Mouse (Mus musculus) stomach, embryonic 15.5 days (tissue): Measurements from ENCODE around the gene Wnt5b. TPM values are rescaled to one million over a fixed set of nuclear protein-coding genes. Genes with fewer than 3 reads are reported as not detected.
A peak's percentile ranks its signal among the peaks of the same experiment; 100 is the strongest.

ENCODE experiments used
- ATAC-seq: fragments of 200-750 bp; cut with Nextera tagmentation; 2 replicates; pipeline ENCODE4 v1.8.0; 2017; ENCODE audit warnings: low read depth, moderate number of reproducible peaks, moderate TSS enrichment; ENCODE audit not compliant: insufficient read depth, low FRiP score
- H3K27ac ChIP-seq: fragments of 300-500 bp; sonication (generic); 2 replicates; pipeline ENCODE4 v1.5.1; 2015; ENCODE audit warnings: mild to moderate bottlenecking, inconsistent platforms
- H3K27me3 ChIP-seq: fragments of 300-500 bp; sonication (generic); replicated peaks from 2 replicates; pipeline ENCODE4 v1.6.1; 2015; ENCODE audit warnings: inconsistent platforms
- H3K36me3 ChIP-seq: fragments of 300-500 bp; sonication (generic); 2 replicates; pipeline ENCODE4 v1.6.1; 2015; ENCODE audit warnings: inconsistent platforms
- H3K4me1 ChIP-seq: fragments of 300-500 bp; sonication (generic); 2 replicates; pipeline ENCODE4 v1.6.1; 2015; ENCODE audit warnings: inconsistent platforms
- H3K4me2 ChIP-seq: fragments of 300-500 bp; sonication (generic); 2 replicates; pipeline ENCODE4 v1.6.1; 2015; ENCODE audit warnings: mild to moderate bottlenecking, inconsistent platforms
- H3K4me3 ChIP-seq: fragments of 300-500 bp; sonication (generic); replicated peaks from 2 replicates; pipeline ENCODE4 v1.5.1; 2015; ENCODE audit warnings: inconsistent platforms
- H3K9ac ChIP-seq: fragments of 300-500 bp; sonication (generic); 2 replicates; pipeline ENCODE4 v1.6.1; 2015; ENCODE audit warnings: inconsistent platforms
- H3K9me3 ChIP-seq: fragments of 300-500 bp; sonication (generic); 2 replicates; pipeline ENCODE4 v1.6.1; 2016; ENCODE audit warnings: inconsistent platforms
- WGBS: fragments of 180-500 bp; shearing (Covaris S2); methylation state at CpG from one replicate; pipeline ENCODE4 v1.1.7; 2015; 5-methylcytosine and 5-hydroxymethylcytosine counted together
- polyA plus RNA-seq: library from polyadenylated mRNA; unstranded; fragments of >200 nt; fragmentation: Nextera tagmentation; extraction: Ambion mirVana; gene quantifications from 2 replicates; pipeline ENCODE4 v1.2.1, GENCODE M21; 2015

The Wnt5b gene
- polyA plus RNA-seq, 1 experiment from 2014 or later, result 10.4 TPM

- WGBS, result 82% methylated on average over 8 of the region's 8 CpGs
- Histone ChIP-seq H3K9ac (no peak overlapping the region), H3K27me3 (no peaks in the 10 kb centered on the region), H3K4me2 (no peak overlapping the region), H3K36me3 (no peaks in the 10 kb centered on the region), H3K9me3 (no peaks in the 10 kb centered on the region), H3K4me1 (no peaks in the 10 kb centered on the region), H3K27ac (no peak overlapping the region), H3K4me3 (no peak overlapping the region)
- ATAC-seq, result no peak
Measured at GRCm38 (mm10) chr6:119406528-119406927, 137.6 kb downstream of the Wnt5b start.

GRCm38 (mm10) chr6:119405310-119405709, 138.8 kb downstream of the Wnt5b start:
- H3K9ac ChIP-seq, result no peak overlapping the region
- 65% methylated on average over 7 of the region's 7 CpGs for WGBS
- no peak overlapping the region for H3K4me3 ChIP-seq
- H3K27ac ChIP-seq, result no peak overlapping the region
- H3K9me3 ChIP-seq, result no peaks in the 10 kb centered on the region
- no peak for ATAC-seq
- no peaks in the 10 kb centered on the region for H3K27me3 ChIP-seq
- no peak overlapping the region for H3K4me2 ChIP-seq
- H3K4me1 ChIP-seq, result no peaks in the 10 kb centered on the region
- H3K36me3 ChIP-seq, result no peaks in the 10 kb centered on the region

GRCm38 (mm10) chr6:119404854-119405253, 139.3 kb downstream of the Wnt5b start:
- H3K4me2 ChIP-seq, result no peak overlapping the region
- H3K4me3 ChIP-seq, result no peak overlapping the region
- WGBS, result 81% methylated on average over 4 of the region's 4 CpGs
- no peaks in the 10 kb centered on the region for H3K4me1 ChIP-seq
- no peaks in the 10 kb centered on the region for H3K9me3 ChIP-seq
- no peak for ATAC-seq
- H3K27ac ChIP-seq, result no peak overlapping the region
- no peaks in the 10 kb centered on the region for H3K27me3 ChIP-seq
- H3K36me3 ChIP-seq, result no peaks in the 10 kb centered on the region
- no peak overlapping the region for H3K9ac ChIP-seq

- Histone ChIP-seq H3K9me3 (no peaks in the 10 kb centered on the region), H3K9ac (no peak overlapping the region), H3K27me3 (no peaks in the 10 kb centered on the region), H3K27ac (no peak overlapping the region), H3K4me3 (no peak overlapping the region), H3K4me1 (no peaks in the 10 kb centered on the region), H3K36me3 (no peaks in the 10 kb centered on the region), H3K4me2 (no peak overlapping the region)
- whole genome bisulfite sequencing, result 71% methylated on average over 3 of the region's 3 CpGs
- 0 out of 2 replicates have a peak, but pooled peaks have one; percentile 56 for ATAC-seq
Measured at GRCm38 (mm10) chr6:119402976-119403375, 141.2 kb downstream of the Wnt5b start.

GRCm38 (mm10) chr6:119401545-119402304, 142.4 kb downstream of the Wnt5b start:
- no peak for ATAC-seq
- H3K27ac ChIP-seq, result no peak overlapping the region
- H3K4me3 ChIP-seq, result no peak overlapping the region
- no peaks in the 10 kb centered on the region for H3K27me3 ChIP-seq
- H3K9me3 ChIP-seq, result no peaks in the 10 kb centered on the region
- no peaks in the 10 kb centered on the region for H3K4me1 ChIP-seq
- no peak overlapping the region for H3K4me2 ChIP-seq
- H3K36me3 ChIP-seq, result no peaks in the 10 kb centered on the region
- H3K9ac ChIP-seq, result no peak overlapping the region
- WGBS, result 79% methylated on average over 8 of the region's 8 CpGs

DNA sequence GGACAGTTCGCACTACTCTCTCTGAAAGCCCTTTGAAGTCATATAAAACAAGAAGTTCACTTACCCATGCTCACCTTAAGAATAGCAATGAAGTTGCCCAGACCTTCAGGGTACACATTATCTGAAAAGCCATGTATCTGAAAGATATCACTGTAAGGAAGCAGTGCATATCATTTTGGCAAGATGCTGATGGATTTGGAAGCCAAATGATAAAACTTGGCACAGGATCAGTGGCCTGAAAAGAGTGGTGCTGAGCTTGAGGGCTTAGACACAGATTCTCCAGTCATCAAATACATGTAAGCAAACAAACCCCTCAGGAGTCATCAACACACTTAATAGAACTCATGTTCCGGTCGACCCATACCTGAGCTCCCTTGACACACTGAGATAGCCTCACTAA, 143.5 kb downstream of the Wnt5b start:
- Histone ChIP-seq H3K9me3 (no peaks in the 10 kb centered on the region), H3K36me3 (no peaks in the 10 kb centered on the region), H3K27me3 (no peaks in the 10 kb centered on the region), H3K4me3 (no peak overlapping the region), H3K4me2 (no peak overlapping the region), H3K9ac (no peak overlapping the region), H3K27ac (no peak overlapping the region), H3K4me1 (no peaks in the 10 kb centered on the region)
- WGBS, result 92% methylated on average over 3 of the region's 3 CpGs
- no peak for ATAC-seq

- ATAC-seq, result no peak
- Histone ChIP-seq H3K27ac (no peak overlapping the region), H3K9me3 (no peaks in the 10 kb centered on the region), H3K4me3 (no peak overlapping the region), H3K4me2 (no peak overlapping the region), H3K4me1 (no peaks in the 10 kb centered on the region), H3K27me3 (no peaks in the 10 kb centered on the region), H3K36me3 (no peaks in the 10 kb centered on the region), H3K9ac (no peak overlapping the region)
- WGBS, result 84% methylated on average over 3 of the region's 3 CpGs
Measured at GRCm38 (mm10) chr6:119399371-119399770, 144.8 kb downstream of the Wnt5b start.

DNA sequence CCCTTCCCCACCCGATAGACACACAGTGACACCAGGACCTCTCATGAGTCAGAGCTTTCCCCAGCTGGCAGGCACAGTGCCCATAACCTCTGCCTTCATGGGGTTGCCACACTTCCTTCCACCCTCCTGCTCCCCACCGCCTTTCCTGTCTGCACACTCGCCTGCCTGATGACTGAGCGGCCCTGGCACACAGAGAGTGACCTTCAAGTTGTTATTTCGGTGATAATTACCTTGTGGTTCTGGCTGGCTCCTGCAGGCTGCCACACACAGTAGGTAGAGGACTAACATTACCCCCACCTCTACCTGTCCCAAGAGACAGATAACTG, 147.9 kb downstream of the Wnt5b start:
- Histone ChIP-seq H3K36me3 (no peaks in the 10 kb centered on the region), H3K4me2 (no peak overlapping the region), H3K9me3 (no peaks in the 10 kb centered on the region), H3K9ac (no peak overlapping the region), H3K4me3 (no peak overlapping the region), H3K27me3 (no peaks in the 10 kb centered on the region), H3K27ac (peak overlapping the region; percentile 64), H3K4me1 (no peaks in the 10 kb centered on the region)
- WGBS, result 45% methylated on average over 5 of the region's 5 CpGs
- peak; percentile 78 for ATAC-seq

DNA sequence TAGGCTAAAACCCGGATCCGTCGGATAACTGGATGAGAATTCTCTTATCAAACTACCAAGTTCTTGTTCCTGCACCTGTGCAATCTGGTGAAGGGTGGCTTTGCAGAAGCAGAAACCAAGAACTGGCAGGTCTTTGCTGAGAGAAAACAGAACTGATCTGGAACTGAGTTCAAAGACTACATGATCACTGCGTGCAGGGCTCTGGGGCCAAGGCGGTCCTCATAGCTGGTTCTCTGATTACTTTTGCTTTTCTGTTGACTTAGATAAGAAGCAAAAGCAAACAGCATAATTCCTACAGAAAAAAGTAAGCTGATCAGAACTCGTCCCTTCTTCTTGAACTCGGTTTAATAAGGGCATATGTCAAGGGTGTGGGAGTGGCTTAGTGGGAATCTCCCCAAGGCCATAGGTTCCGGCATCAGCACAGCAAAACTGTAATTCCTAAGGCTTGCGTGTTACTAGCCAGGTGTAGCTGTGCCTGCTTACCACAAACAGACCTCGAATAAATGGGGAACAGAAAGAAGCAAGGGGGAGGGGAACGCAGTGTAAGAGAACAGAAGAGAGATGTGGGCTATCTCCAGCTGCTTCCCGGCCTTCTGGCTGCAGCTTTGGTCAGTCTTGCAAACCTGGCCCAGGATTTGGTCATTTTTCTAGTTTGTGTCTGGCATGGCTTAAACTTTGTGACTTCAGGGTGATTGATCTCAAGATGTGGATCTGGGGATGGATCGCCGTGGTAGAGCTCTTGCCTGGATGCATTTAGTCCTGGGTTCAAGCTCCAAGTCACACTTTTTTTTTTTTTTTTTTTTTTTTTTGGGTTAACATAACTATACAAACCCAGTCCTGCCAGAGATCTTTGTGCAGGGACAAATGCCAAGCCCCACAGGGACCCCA, 148.5 kb downstream of the Wnt5b start:
- ATAC-seq, result peak; percentile 67
- Histone ChIP-seq H3K4me2 (0 out of 2 replicates have a peak overlapping the region, but pooled peaks have one; percentile 14), H3K4me1 (no peaks in the 10 kb centered on the region), H3K9ac (no peak overlapping the region), H3K27ac (peak overlapping the region; percentile 64), H3K36me3 (no peaks in the 10 kb centered on the region), H3K27me3 (no peaks in the 10 kb centered on the region), H3K9me3 (no peaks in the 10 kb centered on the region), H3K4me3 (no peak overlapping the region)
- 60% methylated on average over 14 of the region's 14 CpGs for WGBS

- no peak overlapping the region for H3K9ac ChIP-seq
- no peak for ATAC-seq
- WGBS, result 70% methylated on average over 9 of the region's 9 CpGs
Measured at GRCm38 (mm10) chr6:119392836-119393235, 151.3 kb downstream of the Wnt5b start.

DNA sequence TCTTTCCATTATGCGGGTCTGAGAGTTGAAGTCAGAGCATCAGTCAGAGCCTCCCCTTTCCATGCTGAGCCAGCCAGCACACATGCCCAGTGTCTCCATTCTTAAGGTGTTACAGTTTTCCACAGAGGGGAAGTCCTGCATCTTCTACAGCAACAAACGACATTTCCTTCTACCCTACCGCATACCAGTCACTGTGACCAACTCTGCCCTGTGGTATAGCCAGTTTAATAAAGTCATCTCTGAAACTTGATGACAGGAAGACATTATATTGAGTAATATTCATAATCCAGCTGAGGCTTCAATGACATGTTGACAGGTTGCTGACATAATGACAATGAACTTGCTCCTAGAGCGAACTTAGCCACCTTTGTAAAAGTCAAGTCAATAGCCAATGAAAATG, 153.4 kb downstream of the Wnt5b start:
- Histone ChIP-seq H3K27me3 (no peaks in the 10 kb centered on the region), H3K4me3 (no peak overlapping the region), H3K4me1 (peaks cover 2% of the 10 kb centered on the region; the same call in 1 of the 2 replicates), H3K4me2 (no peak overlapping the region), H3K9me3 (no peaks in the 10 kb centered on the region), H3K9ac (no peak overlapping the region), H3K36me3 (no peaks in the 10 kb centered on the region), H3K27ac (no peak overlapping the region)
- no peak for ATAC-seq
- WGBS, result 89% methylated on average over 4 of the region's 4 CpGs

More at GRCm38 (mm10) chr6:119392836-119393235, 151.3 kb downstream of the Wnt5b start:
- no peak overlapping the region for H3K4me3 ChIP-seq
- H3K4me2 ChIP-seq, result no peak overlapping the region
- no peaks in the 10 kb centered on the region for H3K36me3 ChIP-seq
- no peak overlapping the region for H3K27ac ChIP-seq
- no peaks in the 10 kb centered on the region for H3K27me3 ChIP-seq
- H3K4me1 ChIP-seq, result no peaks in the 10 kb centered on the region; the same call in 1 of the 2 replicates
- H3K9me3 ChIP-seq, result no peaks in the 10 kb centered on the region

DNA sequence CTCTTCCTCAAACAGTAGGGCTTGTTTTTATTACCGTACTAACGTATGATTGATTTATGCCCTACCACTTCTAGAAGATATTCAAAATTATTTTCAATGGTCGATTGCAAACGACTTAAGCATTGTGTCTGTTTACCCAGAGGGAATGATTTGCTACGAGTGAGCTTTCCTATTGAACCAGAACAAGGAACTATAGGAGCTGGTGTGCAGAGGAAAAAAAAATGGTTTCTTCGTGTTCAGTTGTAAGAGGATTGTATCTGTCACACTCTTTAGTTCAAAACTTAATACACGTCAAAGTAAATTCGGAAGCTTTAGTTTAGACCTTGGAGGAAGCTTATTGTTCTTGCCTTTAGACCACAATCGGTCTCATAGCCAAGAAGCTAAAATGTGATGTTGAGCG, 155.1 kb downstream of the Wnt5b start:
- Histone ChIP-seq H3K9me3 (no peaks in the 10 kb centered on the region), H3K4me1 (peaks cover 2% of the 10 kb centered on the region; the same call in 1 of the 2 replicates), H3K4me3 (peak overlapping the region; percentile 91), H3K27ac (peak overlapping the region; percentile 67), H3K36me3 (no peaks in the 10 kb centered on the region), H3K4me2 (peak overlapping the region; percentile 47), H3K27me3 (no peaks in the 10 kb centered on the region), H3K9ac (0 out of 2 replicates have a peak overlapping the region, but pooled peaks have one; percentile 5)
- 17% methylated on average over 10 of the region's 10 CpGs for WGBS
- no peak for ATAC-seq
